Mouse (Mus musculus) heart, embryonic 13.5 days (tissue): Measurements from ENCODE around the gene Ccdc88c. TPM values are rescaled to one million over a fixed set of nuclear protein-coding genes. Genes with fewer than 3 reads are reported as not detected.

ENCODE experiments used
- ATAC-seq: fragments of 200-750 bp; cut with Nextera tagmentation; 2 replicates; pipeline ENCODE4 v1.8.0; 2017; ENCODE audit warnings: moderate TSS enrichment; ENCODE audit not compliant: insufficient number of reproducible peaks, low FRiP score, low TSS enrichment; ENCODE audit errors: extremely low read depth
- H3K27ac ChIP-seq: fragments of 300-500 bp; sonication (generic); replicated peaks from 2 replicates; pipeline ENCODE4 v1.5.1; 2015; ENCODE audit warnings: moderate library complexity, mild to moderate bottlenecking, inconsistent platforms
- H3K27me3 ChIP-seq: fragments of 300-500 bp; sonication (generic); replicated peaks from 2 replicates; pipeline ENCODE4 v1.6.1; 2015; ENCODE audit warnings: mild to moderate bottlenecking, inconsistent platforms
- H3K36me3 ChIP-seq: fragments of 300-500 bp; sonication (generic); 2 replicates; pipeline ENCODE4 v1.6.1; 2015; ENCODE audit warnings: mild to moderate bottlenecking, inconsistent platforms
- H3K4me1 ChIP-seq: fragments of 300-500 bp; sonication (generic); 2 replicates; pipeline ENCODE4 v1.6.1; 2015; ENCODE audit warnings: inconsistent platforms
- H3K4me2 ChIP-seq: fragments of 300-500 bp; sonication (generic); 2 replicates; pipeline ENCODE4 v1.6.1; 2015; ENCODE audit warnings: inconsistent platforms, mild to moderate bottlenecking, moderate library complexity
- H3K4me3 ChIP-seq: fragments of 300-500 bp; sonication (generic); 2 replicates; pipeline ENCODE4 v1.5.1; 2015; ENCODE audit warnings: moderate library complexity, mild to moderate bottlenecking, inconsistent platforms
- H3K9ac ChIP-seq: fragments of 300-500 bp; sonication (generic); 2 replicates; pipeline ENCODE4 v1.6.1; 2015; ENCODE audit warnings: inconsistent platforms, mild to moderate bottlenecking, moderate library complexity
- H3K9me3 ChIP-seq: fragments of 300-500 bp; sonication (generic); 2 replicates; pipeline ENCODE4 v1.6.1; 2016; ENCODE audit warnings: inconsistent platforms
- WGBS: fragments of 180-500 bp; shearing (Covaris S2); methylation state at CpG from one replicate; pipeline ENCODE4 v1.1.7; 2015; ENCODE audit warnings: mixed read lengths; 5-methylcytosine and 5-hydroxymethylcytosine counted together
- polyA plus RNA-seq: library from polyadenylated mRNA; unstranded; fragments of >200 nt; fragmentation: Nextera tagmentation; extraction: Ambion mirVana; gene quantifications from 2 replicates; pipeline ENCODE4 v1.2.1, GENCODE M21; 2015

The Ccdc88c gene
- polyA plus RNA-seq, 1 experiment from 2014 or later, result 1.8 TPM

GRCm38 (mm10) chr12:100875553-100875952 is 153.3 kb downstream of the Ccdc88c start:
- 53% methylated on average over 3 of the region's 3 CpGs for WGBS
- no peak for ATAC-seq
- no peaks in the 10 kb centered on the region; the same call in 1 of the 2 replicates for H3K27me3 ChIP-seq

DNA sequence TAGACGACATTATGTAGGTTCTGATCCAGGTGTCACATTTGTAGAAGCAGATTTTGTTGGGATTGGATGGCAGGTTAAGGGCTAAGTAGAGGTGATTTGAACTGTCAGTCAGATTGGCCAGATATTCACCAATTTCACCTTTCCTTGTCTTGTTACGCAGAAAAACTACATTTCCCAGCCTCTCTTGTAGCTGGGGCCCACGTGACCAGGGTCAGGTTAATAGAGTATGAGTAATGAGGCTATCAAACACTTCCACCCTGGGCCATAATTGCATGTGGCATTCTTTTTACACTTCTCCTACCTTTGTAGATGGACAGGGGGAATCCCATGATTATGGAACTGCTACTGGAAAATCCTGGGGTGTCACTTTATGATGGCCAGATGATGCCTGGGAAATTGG is 155.2 kb downstream of the Ccdc88c start:
- H3K9me3 ChIP-seq, result peaks cover 6% of the 10 kb centered on the region; the same call in 1 of the 2 replicates
- H3K27me3 ChIP-seq, result no peaks in the 10 kb centered on the region; the same call in 1 of the 2 replicates
- no peak for ATAC-seq
- 78% methylated on average over 3 of the region's 3 CpGs for WGBS
- H3K4me3 ChIP-seq, result no peak overlapping the region
- H3K4me2 ChIP-seq, result no peak overlapping the region
- no peak overlapping the region for H3K9ac ChIP-seq
- no peaks in the 10 kb centered on the region for H3K36me3 ChIP-seq
- H3K27ac ChIP-seq, result no peak overlapping the region
- H3K4me1 ChIP-seq, result no peaks in the 10 kb centered on the region

More at GRCm38 (mm10) chr12:100875553-100875952, 153.3 kb downstream of the Ccdc88c start:
- Histone ChIP-seq H3K4me3 (no peak overlapping the region), H3K27ac (no peak overlapping the region), H3K9me3 (no peaks in the 10 kb centered on the region), H3K4me2 (no peak overlapping the region), H3K36me3 (no peaks in the 10 kb centered on the region), H3K9ac (no peak overlapping the region), H3K4me1 (no peaks in the 10 kb centered on the region)

- Histone ChIP-seq H3K4me1 (no peaks in the 10 kb centered on the region), H3K4me3 (no peak overlapping the region), H3K27me3 (no peaks in the 10 kb centered on the region; the same call in 1 of the 2 replicates), H3K4me2 (no peak overlapping the region), H3K36me3 (no peaks in the 10 kb centered on the region), H3K9ac (no peak overlapping the region), H3K27ac (no peak overlapping the region), H3K9me3 (peaks cover 6% of the 10 kb centered on the region; the same call in 1 of the 2 replicates)
- ATAC-seq, result no peak
- WGBS, result 68% methylated on average over 2 of the region's 2 CpGs
Measured at GRCm38 (mm10) chr12:100871841-100872240, 157.0 kb downstream of the Ccdc88c start.

GRCm38 (mm10) chr12:100871234-100871633 is 157.6 kb downstream of the Ccdc88c start:
- no peak for ATAC-seq
- Histone ChIP-seq H3K9me3 (peaks cover 6% of the 10 kb centered on the region; the same call in 1 of the 2 replicates), H3K27me3 (peaks cover 1% of the 10 kb centered on the region; the same call in 1 of the 2 replicates), H3K9ac (no peak overlapping the region), H3K4me1 (no peaks in the 10 kb centered on the region), H3K27ac (no peak overlapping the region), H3K4me3 (no peak overlapping the region), H3K36me3 (no peaks in the 10 kb centered on the region), H3K4me2 (no peak overlapping the region)
- 81% methylated on average over 6 of the region's 6 CpGs for WGBS

GRCm38 (mm10) chr12:100868049-100868622 is 160.7 kb downstream of the Ccdc88c start:
- 56% methylated on average over 4 of the region's 4 CpGs for WGBS
- no peak for ATAC-seq

GRCm38 (mm10) chr12:100867097-100867496 is 161.8 kb downstream of the Ccdc88c start:
- no peak overlapping the region for H3K27ac ChIP-seq
- no peaks in the 10 kb centered on the region; the same call in 1 of the 2 replicates for H3K4me1 ChIP-seq
- no peak overlapping the region for H3K4me2 ChIP-seq
- H3K36me3 ChIP-seq, result no peaks in the 10 kb centered on the region
- H3K9ac ChIP-seq, result no peak overlapping the region
- peaks cover 6% of the 10 kb centered on the region; the same call in 1 of the 2 replicates for H3K9me3 ChIP-seq
- ATAC-seq, result no peak
- 75% methylated on average over 8 of the region's 8 CpGs for WGBS
- peaks cover 6% of the 10 kb centered on the region; the same call in 1 of the 2 replicates for H3K27me3 ChIP-seq
- no peak overlapping the region for H3K4me3 ChIP-seq

More at GRCm38 (mm10) chr12:100868049-100868622, 160.7 kb downstream of the Ccdc88c start:
- no peaks in the 10 kb centered on the region for H3K36me3 ChIP-seq
- H3K4me3 ChIP-seq, result no peak overlapping the region
- no peak overlapping the region for H3K4me2 ChIP-seq
- peaks cover 6% of the 10 kb centered on the region; the same call in 1 of the 2 replicates for H3K9me3 ChIP-seq
- no peak overlapping the region for H3K27ac ChIP-seq
- H3K9ac ChIP-seq, result no peak overlapping the region
- peaks cover 6% of the 10 kb centered on the region; the same call in 1 of the 2 replicates for H3K27me3 ChIP-seq
- H3K4me1 ChIP-seq, result no peaks in the 10 kb centered on the region; the same call in 1 of the 2 replicates

GRCm38 (mm10) chr12:100865509-100866078 is 163.3 kb downstream of the Ccdc88c start:
- Histone ChIP-seq H3K27me3 (0 out of 2 replicates have a peak, but pooled peaks cover 6% of the 10 kb centered on the region), H3K4me3 (no peak overlapping the region), H3K4me1 (no peaks in the 10 kb centered on the region; the same call in 1 of the 2 replicates), H3K36me3 (no peaks in the 10 kb centered on the region), H3K9me3 (peaks cover 6% of the 10 kb centered on the region; the same call in 1 of the 2 replicates), H3K9ac (no peak overlapping the region), H3K4me2 (no peak overlapping the region), H3K27ac (no peak overlapping the region)
- WGBS, result 62% methylated on average over 11 of the region's 11 CpGs
- ATAC-seq, result no peak

DNA sequence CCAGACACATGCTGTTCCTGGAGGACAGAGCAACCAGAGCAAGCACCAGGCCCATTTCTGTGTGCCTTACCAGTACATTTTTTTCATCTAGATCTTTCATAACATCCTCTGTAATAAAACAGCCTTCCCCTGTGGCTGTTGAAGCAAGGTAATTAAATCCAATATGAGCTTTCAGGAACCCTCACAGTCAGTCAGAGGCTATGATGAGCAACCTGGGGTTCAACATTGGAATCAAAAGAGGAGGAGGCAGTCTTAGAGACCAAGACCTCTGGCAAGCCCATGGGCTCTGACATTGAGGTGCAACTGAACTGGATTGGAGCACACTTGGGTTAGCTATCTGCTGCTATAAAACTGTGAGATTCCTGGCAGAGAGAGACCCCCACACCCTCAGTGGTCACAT is 163.8 kb downstream of the Ccdc88c start:
- no peaks in the 10 kb centered on the region; the same call in 1 of the 2 replicates for H3K4me1 ChIP-seq
- H3K4me3 ChIP-seq, result no peak overlapping the region
- H3K36me3 ChIP-seq, result no peaks in the 10 kb centered on the region
- no peak overlapping the region for H3K9ac ChIP-seq
- H3K27ac ChIP-seq, result no peak overlapping the region
- no peak for ATAC-seq
- 0 out of 2 replicates have a peak, but pooled peaks cover 6% of the 10 kb centered on the region for H3K27me3 ChIP-seq
- peaks cover 6% of the 10 kb centered on the region; the same call in 1 of the 2 replicates for H3K9me3 ChIP-seq
- H3K4me2 ChIP-seq, result no peak overlapping the region

GRCm38 (mm10) chr12:100862856-100863446 is 165.9 kb downstream of the Ccdc88c start:
- 0 out of 2 replicates have a peak, but pooled peaks cover 6% of the 10 kb centered on the region for H3K27me3 ChIP-seq
- H3K9me3 ChIP-seq, result no peaks in the 10 kb centered on the region
- H3K4me3 ChIP-seq, result no peak overlapping the region
- 81% methylated on average over 3 of the region's 3 CpGs for WGBS
- no peaks in the 10 kb centered on the region for H3K36me3 ChIP-seq
- no peak overlapping the region for H3K9ac ChIP-seq
- no peak for ATAC-seq
- no peaks in the 10 kb centered on the region; the same call in 1 of the 2 replicates for H3K4me1 ChIP-seq
- H3K27ac ChIP-seq, result no peak overlapping the region
- no peak overlapping the region for H3K4me2 ChIP-seq

DNA sequence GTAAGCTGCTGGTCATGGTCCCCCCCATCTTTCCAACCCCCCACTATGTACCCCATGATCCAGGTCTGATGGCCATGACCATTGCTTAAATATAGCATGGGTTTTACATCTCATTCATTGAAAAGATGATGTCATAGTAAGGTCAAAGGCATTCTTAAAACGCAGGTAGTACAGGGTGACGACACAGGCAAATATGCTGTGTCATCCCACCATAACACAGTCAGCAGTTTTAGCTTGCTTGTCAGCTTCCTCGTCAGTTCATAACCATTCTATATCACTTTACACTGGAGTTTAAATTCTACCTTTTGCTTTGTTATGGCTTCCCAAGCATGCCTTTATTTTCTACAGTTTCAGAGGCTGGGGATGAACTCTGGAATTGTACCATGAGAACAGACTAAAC is 166.6 kb downstream of the Ccdc88c start:
- Histone ChIP-seq H3K27ac (no peak overlapping the region), H3K4me2 (no peak overlapping the region), H3K4me1 (no peaks in the 10 kb centered on the region; the same call in 1 of the 2 replicates), H3K4me3 (no peak overlapping the region), H3K36me3 (no peaks in the 10 kb centered on the region), H3K27me3 (0 out of 2 replicates have a peak, but pooled peaks cover 6% of the 10 kb centered on the region), H3K9ac (no peak overlapping the region), H3K9me3 (no peaks in the 10 kb centered on the region)
- 77% methylated on average over 3 of the region's 3 CpGs for WGBS
- no peak for ATAC-seq
